Mouse (Mus musculus) mouse embryonic stem cell (cell line): ENCODE results near the gene Hvcn1.

Experiments used
- in situ Hi-C, 2 experiments: fragments of 300-500 bp; cut with MboI; formaldehyde crosslinking; loops; 1 replicate in 1 of 2; 3 replicates in 1 of 2; pipeline ENCODE4 v1.14.3; 2019 to 2020; ENCODE audit warnings: low sequenced_read_pairs in 2 of 2, low pct_unique_long_range_greater_than_20kb in 1 of 2, mixed read lengths in 1 of 2; ENCODE audit not compliant: unreplicated experiment in 1 of 2

The Hvcn1 gene

GRCm38 (mm10) chr5:122251895-122252606 lies 45.4 kb downstream of the Hvcn1 start:
- in situ Hi-C loops = loop anchor here (10.0 kb wide), 1 partner anchor 127 kb away; no protein-coding TSS in a partner anchor

- in situ Hi-C loops = loop anchor here (10.0 kb wide), 1 partner anchor 133 kb away; no protein-coding TSS in a partner anchor
Measured at GRCm38 (mm10) chr5:122258027-122258741, 51.6 kb downstream of the Hvcn1 start.

- in situ Hi-C loops = no loop called here
Measured at GRCm38 (mm10) chr5:122262104-122262503, 55.5 kb downstream of the Hvcn1 start.

- in situ Hi-C loops = no loop called here
Measured at GRCm38 (mm10) chr5:122263933-122264905, 57.6 kb downstream of the Hvcn1 start, which contains the start of gene Tctn1. Gene Tctn1 (minus strand): TSS chr5:122264460.

GRCm38 (mm10) chr5:122265187-122265586 lies 58.6 kb downstream of the Hvcn1 start:
- in situ Hi-C loops = loop anchor here (5.0 kb wide), 2 partner anchors 67 to 82 kb away; no protein-coding TSS in a partner anchor

- in situ Hi-C loops = loop anchor here (5.0 kb wide), 2 partner anchors 66 to 81 kb away; no protein-coding TSS in a partner anchor
Measured at GRCm38 (mm10) chr5:122265942-122266341, 59.3 kb downstream of the Hvcn1 start.

- in situ Hi-C loops = loop anchor here (5.0 kb wide), 2 partner anchors 65 to 80 kb away; no protein-coding TSS in a partner anchor
Measured at GRCm38 (mm10) chr5:122267136-122267535, 60.5 kb downstream of the Hvcn1 start.

- in situ Hi-C loops = loop anchor here (5.0 kb wide), 2 partner anchors 64 to 79 kb away; no protein-coding TSS in a partner anchor
Measured at GRCm38 (mm10) chr5:122267899-122268298, 61.3 kb downstream of the Hvcn1 start.

- in situ Hi-C loops = loop anchor here (5.0 kb wide), 2 partner anchors 63 to 78 kb away; no protein-coding TSS in a partner anchor
Measured at GRCm38 (mm10) chr5:122268858-122269604, 62.4 kb downstream of the Hvcn1 start.

- in situ Hi-C loops = no loop called here
Measured at GRCm38 (mm10) chr5:122272821-122273220, 66.2 kb downstream of the Hvcn1 start.

GRCm38 (mm10) chr5:122274785-122275184 lies 68.2 kb downstream of the Hvcn1 start:
- in situ Hi-C loops = no loop called here

- in situ Hi-C loops = no loop called here
Measured at GRCm38 (mm10) chr5:122278946-122279345, 72.3 kb downstream of the Hvcn1 start.

- in situ Hi-C loops = no loop called here
Measured at GRCm38 (mm10) chr5:122279799-122280421, 73.3 kb downstream of the Hvcn1 start.

- in situ Hi-C loops = no loop called here
Measured at GRCm38 (mm10) chr5:122280422-122280826, 73.8 kb downstream of the Hvcn1 start.

GRCm38 (mm10) chr5:122280827-122281462 lies 74.3 kb downstream of the Hvcn1 start:
- in situ Hi-C loops = no loop called here

GRCm38 (mm10) chr5:122283828-122284182 lies 77.2 kb downstream of the Hvcn1 start:
- in situ Hi-C loops = no loop called here
